Mouse (Mus musculus) stomach, postnatal 0 days (tissue): ENCODE measurements at regions not wholly inside any gene's neighbourhood (a gene's known extent, or its start where the extent isn't known, plus 50 kb on each side); places are given as distances from the start of the nearest gene placed in this dataset.
A peak's percentile ranks its signal among the peaks of the same experiment; 100 is the strongest.

Source experiments
- ATAC-seq: fragments of 200-750 bp; cut with Nextera tagmentation; 2 replicates; pipeline ENCODE4 v1.8.0; 2017; ENCODE audit not compliant: low FRiP score, low TSS enrichment
- DNase-seq: peaks from one replicate; pipeline ENCODE4 v3.0.0-alpha.2; 2016; ENCODE audit warnings: low spot score
- H3K27ac ChIP-seq: fragments of 300-500 bp; sonication (generic); replicated peaks from 2 replicates; pipeline ENCODE4 v1.5.1; 2014; ENCODE audit warnings: mild to moderate bottlenecking, control low read depth
- H3K27me3 ChIP-seq: fragments of 300-500 bp; sonication (generic); 2 replicates; pipeline ENCODE4 v1.6.1; 2014; ENCODE audit warnings: low read length; ENCODE audit not compliant: control insufficient read depth, insufficient read depth
- H3K36me3 ChIP-seq: fragments of 300-500 bp; sonication (generic); 2 replicates; pipeline ENCODE4 v1.6.1; 2014; ENCODE audit warnings: low read length, mixed read lengths; ENCODE audit not compliant: control insufficient read depth, insufficient read depth
- H3K4me1 ChIP-seq: fragments of 300-500 bp; sonication (generic); replicated peaks from 2 replicates; pipeline ENCODE4 v1.6.1; 2014; ENCODE audit warnings: antibody characterized with exemption; ENCODE audit not compliant: control insufficient read depth, insufficient read depth
- H3K4me2 ChIP-seq: fragments of 300-500 bp; sonication (generic); replicated peaks from 2 replicates; pipeline ENCODE4 v1.6.1; 2014; ENCODE audit warnings: low read depth, mild to moderate bottlenecking, control low read depth, moderate library complexity
- H3K4me3 ChIP-seq: fragments of 300-500 bp; sonication (generic); 2 replicates; pipeline ENCODE4 v1.5.1; 2014; ENCODE audit warnings: low read depth, low read length, control low read depth
- H3K9ac ChIP-seq: fragments of 300-500 bp; sonication (generic); 2 replicates; pipeline ENCODE4 v1.6.1; 2014; ENCODE audit warnings: mild to moderate bottlenecking, low read length, control low read depth, mixed read lengths
- H3K9me3 ChIP-seq: fragments of 300-500 bp; sonication (generic); 2 replicates; pipeline ENCODE4 v1.6.1; 2016; ENCODE audit warnings: low read length; ENCODE audit not compliant: control insufficient read depth
- CTCF ChIP-seq: IDR thresholded peaks from 2 replicates; pipeline ENCODE4 v1.5.1; 2016; ENCODE audit warnings: antibody characterized with exemption, low read depth, mild to moderate bottlenecking, moderate library complexity
- EP300 ChIP-seq: optimal IDR thresholded peaks from 2 replicates; pipeline ENCODE3; 2016; ENCODE audit warnings: antibody characterized with exemption
- WGBS: fragments of 180-500 bp; shearing (Covaris S2); extraction: QIAGEN DNeasy Blood & Tissue Kit; methylation state at CpG from one replicate; pipeline ENCODE4 v1.1.7; 2014; 5-methylcytosine and 5-hydroxymethylcytosine counted together

DNA sequence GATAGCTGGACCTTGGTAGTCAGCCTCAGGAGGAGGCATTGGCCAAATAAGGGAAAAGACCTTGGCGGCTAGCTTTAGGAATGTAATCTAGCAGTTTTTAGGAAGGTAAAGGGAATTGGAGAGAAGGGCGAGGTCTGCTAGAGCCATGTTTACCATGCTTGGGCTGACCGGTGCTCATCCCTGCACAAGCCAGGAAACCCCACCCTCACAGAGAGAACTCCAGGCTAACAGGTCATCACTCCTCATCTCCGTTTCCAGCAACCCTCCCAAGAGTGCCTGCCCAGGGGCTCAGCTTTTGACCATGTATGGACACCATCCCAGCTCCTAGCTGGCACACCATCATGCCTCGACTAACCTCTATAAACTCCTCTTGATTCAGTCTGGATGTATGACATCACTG is 1162.9 kb downstream of the 4930447A16Rik start:
- Histone ChIP-seq H3K4me3 (no peak overlapping the region), H3K4me2 (no peak overlapping the region), H3K9me3 (no peaks in the 10 kb centered on the region), H3K9ac (no peak overlapping the region), H3K4me1 (no peaks in the 10 kb centered on the region; the same call in 1 of the 2 replicates), H3K27me3 (no peaks in the 10 kb centered on the region), H3K27ac (no peak overlapping the region), H3K36me3 (no peaks in the 10 kb centered on the region)
- ATAC-seq (no peak), DNase-seq (no peak)
- 58% methylated on average over 5 of the region's 5 CpGs for WGBS
- no peak for TF ChIP-seq CTCF
- no peak for TF ChIP-seq EP300

DNA sequence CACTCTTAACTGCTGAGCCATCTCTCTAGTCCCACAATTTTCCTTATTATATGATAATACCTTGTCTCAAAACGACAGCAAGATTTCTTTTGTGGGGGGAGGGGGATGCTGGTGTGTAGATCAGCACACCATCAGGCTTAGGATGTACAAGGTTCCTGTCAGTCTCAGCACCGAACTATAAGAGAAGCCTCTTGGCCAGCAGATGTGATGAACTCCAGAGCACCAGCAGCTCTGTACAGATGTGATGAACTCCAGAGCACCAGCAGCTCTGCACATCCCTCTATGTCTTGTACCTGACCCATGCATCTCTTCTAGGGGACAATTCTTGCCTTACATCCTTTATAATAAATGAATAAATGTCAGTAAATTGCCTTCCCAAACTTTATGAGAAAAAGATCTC is 1163.7 kb downstream of the 4930447A16Rik start:
- Histone ChIP-seq H3K4me2 (no peak overlapping the region), H3K9ac (no peak overlapping the region), H3K27me3 (no peaks in the 10 kb centered on the region), H3K4me3 (no peak overlapping the region), H3K27ac (no peak overlapping the region), H3K4me1 (no peaks in the 10 kb centered on the region; the same call in 1 of the 2 replicates), H3K9me3 (no peaks in the 10 kb centered on the region), H3K36me3 (no peaks in the 10 kb centered on the region)
- TF ChIP-seq CTCF = no peak
- no peak for TF ChIP-seq EP300
- WGBS = 65% methylated on average over 2 of the region's 2 CpGs
- ATAC-seq (no peak), DNase-seq (no peak)

DNA sequence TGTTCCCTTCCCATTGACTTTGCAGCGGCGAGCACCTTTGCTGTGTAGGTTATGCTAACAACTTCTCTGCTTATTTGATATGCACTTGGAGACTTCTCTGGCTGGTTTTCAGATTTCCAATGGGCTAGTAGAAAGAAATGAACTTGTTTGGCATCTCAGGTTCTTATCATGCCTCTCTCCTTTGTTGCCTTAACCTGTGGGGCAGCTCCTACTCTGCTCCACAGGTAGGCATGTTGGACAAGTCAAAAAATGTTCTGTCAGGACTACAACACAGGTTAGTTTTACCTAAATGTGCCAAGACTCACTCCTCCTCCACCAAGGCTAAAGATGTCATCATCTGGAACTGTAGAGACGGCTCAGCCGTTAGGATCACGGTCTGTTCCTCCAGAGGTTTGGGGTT is 1164.3 kb downstream of the 4930447A16Rik start:
- Histone ChIP-seq H3K9ac (no peak overlapping the region), H3K27me3 (no peaks in the 10 kb centered on the region), H3K4me3 (no peak overlapping the region), H3K27ac (no peak overlapping the region), H3K9me3 (no peaks in the 10 kb centered on the region), H3K4me1 (no peaks in the 10 kb centered on the region; the same call in 1 of the 2 replicates), H3K4me2 (no peak overlapping the region), H3K36me3 (no peaks in the 10 kb centered on the region)
- peak; percentile 39 for DNase-seq
- 78% methylated on average over 5 of the region's 5 CpGs for WGBS
- peak; percentile 53; the same call in 1 of the 2 replicates for ATAC-seq
- no peak for TF ChIP-seq CTCF
- TF ChIP-seq EP300 = no peak

DNA sequence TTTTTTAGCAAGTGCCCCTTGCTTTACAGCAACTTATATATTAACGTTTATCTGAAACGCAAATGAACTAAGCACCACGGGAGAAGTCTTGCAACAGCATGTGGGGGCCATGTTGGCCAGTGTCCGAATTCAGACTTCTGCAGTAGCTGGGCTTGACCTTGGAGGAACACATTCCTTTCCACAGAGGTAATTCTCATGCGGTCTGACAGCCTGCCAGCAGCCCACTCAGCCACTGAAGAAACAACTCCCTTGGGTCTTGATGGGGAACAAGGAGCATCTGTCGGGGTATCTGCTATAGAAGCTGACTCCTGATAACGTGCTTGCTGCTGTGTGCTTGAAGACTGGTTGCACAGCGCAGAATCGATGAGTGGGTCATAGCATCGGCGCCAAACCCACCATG is 1168.7 kb downstream of the 4930447A16Rik start:
- H3K27me3 ChIP-seq = no peaks in the 10 kb centered on the region
- no peak overlapping the region for H3K9ac ChIP-seq
- DNase-seq (no peak), ATAC-seq (no peak)
- 64% methylated on average over 11 of the region's 11 CpGs for WGBS
- H3K27ac ChIP-seq = no peak overlapping the region
- TF ChIP-seq EP300 = no peak
- TF ChIP-seq CTCF = no peak
- H3K4me2 ChIP-seq = no peak overlapping the region
- H3K36me3 ChIP-seq = no peaks in the 10 kb centered on the region
- no peak overlapping the region for H3K4me3 ChIP-seq
- H3K4me1 ChIP-seq = no peaks in the 10 kb centered on the region
- no peaks in the 10 kb centered on the region for H3K9me3 ChIP-seq

DNA sequence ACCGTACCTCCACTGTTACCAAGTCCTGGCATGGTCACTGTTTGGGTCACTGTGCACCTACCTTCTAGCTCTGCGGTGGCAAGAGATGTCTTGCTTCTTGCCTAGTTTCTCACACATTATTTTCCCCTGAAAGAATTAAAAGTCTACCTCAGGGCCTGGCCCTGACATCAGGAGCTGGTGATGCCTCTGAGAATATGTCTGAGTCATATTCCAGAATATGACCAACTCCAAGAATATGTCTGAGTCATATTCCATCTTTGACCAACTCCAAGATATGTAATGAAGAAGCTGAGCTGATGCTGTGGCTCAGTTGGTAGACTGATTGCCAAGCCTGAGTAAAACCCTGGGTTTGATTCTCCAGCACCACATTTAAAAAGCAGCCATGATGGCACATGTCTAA is 1169.4 kb downstream of the 4930447A16Rik start:
- DNase-seq (no peak), ATAC-seq (no peak)
- 90% methylated on average over 2 of the region's 2 CpGs for WGBS
- Histone ChIP-seq H3K4me2 (no peak overlapping the region), H3K9me3 (no peaks in the 10 kb centered on the region), H3K27me3 (no peaks in the 10 kb centered on the region), H3K27ac (no peak overlapping the region), H3K4me3 (no peak overlapping the region), H3K36me3 (no peaks in the 10 kb centered on the region), H3K9ac (no peak overlapping the region), H3K4me1 (no peaks in the 10 kb centered on the region)
- TF ChIP-seq EP300 = no peak

DNA sequence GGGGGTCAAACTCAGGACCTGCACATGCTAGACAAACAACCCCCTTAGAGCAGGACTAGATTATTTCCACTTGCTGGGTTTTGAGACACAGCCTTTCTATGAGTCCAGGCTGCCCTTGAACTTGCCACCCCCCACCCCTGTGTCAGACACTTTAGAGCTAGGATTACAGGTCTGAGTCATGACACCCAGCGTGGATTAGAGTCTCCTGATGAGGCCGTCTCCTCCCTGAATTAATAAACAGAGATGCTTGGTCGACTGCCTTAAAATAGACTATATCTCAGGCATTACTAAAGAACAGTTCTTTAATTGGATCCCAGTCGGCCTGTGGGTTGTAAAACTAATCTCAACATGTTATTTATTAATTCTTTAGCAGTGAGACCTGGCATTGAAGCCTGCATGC is 1170.5 kb downstream of the 4930447A16Rik start:
- 46% methylated on average over 4 of the region's 4 CpGs for WGBS
- Histone ChIP-seq H3K27ac (no peak overlapping the region), H3K4me2 (no peak overlapping the region), H3K27me3 (no peaks in the 10 kb centered on the region), H3K9ac (no peak overlapping the region), H3K4me3 (no peak overlapping the region), H3K9me3 (no peaks in the 10 kb centered on the region), H3K4me1 (no peaks in the 10 kb centered on the region), H3K36me3 (no peaks in the 10 kb centered on the region)
- DNase-seq (no peak), ATAC-seq (no peak)
- TF ChIP-seq EP300 = no peak

DNA sequence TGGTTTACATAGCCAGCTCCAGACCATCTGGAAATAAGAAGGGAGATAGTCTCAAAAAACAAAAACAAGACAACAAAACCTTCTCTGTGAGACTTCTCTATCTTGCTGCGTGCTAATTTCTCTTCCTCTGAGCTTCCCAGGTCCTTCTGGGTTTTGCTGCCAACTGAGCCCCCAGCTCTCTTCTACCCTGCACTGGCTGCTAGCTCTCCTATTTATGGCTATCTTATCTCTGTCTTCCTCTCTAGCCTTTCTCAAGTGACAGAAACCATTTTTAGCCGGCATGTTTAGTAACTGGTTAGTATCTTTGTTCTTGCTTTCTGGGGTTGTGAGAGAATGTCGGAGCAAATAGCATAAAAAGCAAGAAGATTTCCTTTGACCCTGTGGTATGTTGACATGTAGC is 1172.1 kb downstream of the 4930447A16Rik start:
- no peak overlapping the region for H3K4me2 ChIP-seq
- TF ChIP-seq EP300 = no peak
- TF ChIP-seq CTCF = no peak
- 73% methylated on average over 3 of the region's 3 CpGs for whole genome bisulfite sequencing
- ATAC-seq (no peak), DNase-seq (no peak)
- no peaks in the 10 kb centered on the region for H3K36me3 ChIP-seq
- no peaks in the 10 kb centered on the region for H3K27me3 ChIP-seq
- no peaks in the 10 kb centered on the region for H3K9me3 ChIP-seq
- no peak overlapping the region for H3K27ac ChIP-seq
- H3K4me3 ChIP-seq = no peak overlapping the region
- H3K9ac ChIP-seq = no peak overlapping the region
- no peaks in the 10 kb centered on the region for H3K4me1 ChIP-seq
